Mouse (Mus musculus): Measurements from ENCODE around the gene Armcx3. TPM values are rescaled to one million over a fixed set of nuclear protein-coding genes. Genes with fewer than 3 reads are reported as not detected.

Gene Armcx3
- total and polyA plus RNA-seq, 3 experiments = 0.23 to 8.6 (median 1.2) TPM

- Histone ChIP-seq H3K4me2 (ENCODE audit: insufficient read depth, low read depth, poor library complexity, severe bottlenecking) (no peak overlapping the region), H3K27ac (ENCODE audit: insufficient read depth, low read depth) (no peak overlapping the region), H3K27me3 (replicated peaks) (no peaks in the 10 kb centered on the region), H3K9me3 (replicated peaks; ENCODE audit: low read length) (no peaks in the 10 kb centered on the region), H3K4me3 (replicated peaks in 1 of 3; ENCODE audit: low read depth in 2 of 3, low read length in 2 of 3, poor library complexity in 1 of 3) (no peak overlapping the region), H3K9ac (ENCODE audit: insufficient read depth, low read depth) (no peak overlapping the region), H3K4me1 (ENCODE audit: control insufficient read depth in 1 of 2, insufficient read depth in 2 of 2) (0 out of 4 replicates have a peak, but pooled peaks cover 0 to 3% of the 10 kb centered on the region in 2 experiments), H3K79me2 (replicated peaks; ENCODE audit: control insufficient read depth, extremely low read depth, insufficient read depth, poor library complexity, severe bottlenecking) (peaks cover 3% of the 10 kb centered on the region; the same call in 1 of the 2 replicates), H3K36me3 (replicated peaks in 1 of 2; ENCODE audit: control insufficient read depth in 1 of 2, insufficient read depth in 1 of 2, low read length in 1 of 2) (no peaks in the 10 kb centered on the region)
- in situ Hi-C loops (cut with MboI; ENCODE audit: low pct_ligation_motif_present, low pct_unique_long_range_greater_than_20kb, low sequenced_read_pairs) = no loop called here
- DNase-seq (ENCODE audit: extremely low read depth) = no peak
- dilution Hi-C loops (cut with MboI; ENCODE audit: extremely low pct_ligation_motif_present, extremely low pct_unique_long_range_greater_than_20kb, low sequenced_read_pairs) = no loop called here
- TF ChIP-seq JUND (conservative IDR thresholded peaks at IDR 0.05; ENCODE audit: low read depth, low read length) (peak; percentile 58), TCF12 (IDR thresholded peaks at IDR 0.05; ENCODE audit: low read depth, low read length) (no peak), ZMIZ1 (IDR thresholded peaks at IDR 0.05; ENCODE audit: low read depth, low read length) (no peak), GABPA (IDR thresholded peaks at IDR 0.05; ENCODE audit: insufficient replicate concordance, low read depth, low read length) (no peak), EP300 (IDR thresholded peaks at IDR 0.05; ENCODE audit: low read length) (peak; percentile 56; the same call in 1 of the 2 replicates)
Measured at GRCm38 (mm10) chrX:134751910-134752309, 4.5 kb upstream of the Armcx3 start.

GRCm38 (mm10) chrX:134752584-134752983 is 3.8 kb upstream of the Armcx3 start:
- Histone ChIP-seq H3K27me3 (replicated peaks) (no peaks in the 10 kb centered on the region), H3K4me2 (ENCODE audit: insufficient read depth, low read depth, poor library complexity, severe bottlenecking) (no peak overlapping the region), H3K4me1 (ENCODE audit: control insufficient read depth in 1 of 2, insufficient read depth in 2 of 2) (0 out of 4 replicates have a peak, but pooled peaks cover 1 to 3% of the 10 kb centered on the region in 2 experiments), H3K36me3 (replicated peaks in 1 of 2; ENCODE audit: control insufficient read depth in 1 of 2, insufficient read depth in 1 of 2, low read length in 1 of 2) (no peaks in the 10 kb centered on the region), H3K9ac (ENCODE audit: insufficient read depth, low read depth) (no peak overlapping the region), H3K9me3 (replicated peaks; ENCODE audit: low read length) (no peaks in the 10 kb centered on the region), H3K4me3 (replicated peaks in 1 of 3; ENCODE audit: low read depth in 2 of 3, low read length in 2 of 3, poor library complexity in 1 of 3) (no peak overlapping the region), H3K79me2 (replicated peaks; ENCODE audit: control insufficient read depth, extremely low read depth, insufficient read depth, poor library complexity, severe bottlenecking) (peaks cover 3% of the 10 kb centered on the region; the same call in 1 of the 2 replicates), H3K27ac (ENCODE audit: insufficient read depth, low read depth) (no peak overlapping the region)
- no peak for TF ChIP-seq RAD21 (IDR thresholded peaks at IDR 0.05; ENCODE audit: low read depth, low read length)
- TF ChIP-seq POLR2A (IDR thresholded peaks at IDR 0.05; ENCODE audit: low read depth, low read length) = no peak
- TF ChIP-seq MXI1 (IDR thresholded peaks at IDR 0.05; ENCODE audit: low read depth, low read length) = no peak
- no peak for TF ChIP-seq SMC3 (IDR thresholded peaks at IDR 0.05; ENCODE audit: low read depth, low read length)
- TF ChIP-seq MEF2A (IDR thresholded peaks at IDR 0.05; ENCODE audit: borderline replicate concordance, low read depth, low read length) = peak; percentile 36; the same call in 1 of the 2 replicates
- no peak for TF ChIP-seq USF2 (conservative IDR thresholded peaks at IDR 0.05; ENCODE audit: low read depth, low read length)
- no peak for TF ChIP-seq BHLHE40 (IDR thresholded peaks at IDR 0.05; ENCODE audit: low read depth, low read length)
- TF ChIP-seq ZC3H11A (IDR thresholded peaks at IDR 0.05; ENCODE audit: low read depth, low read length) = no peak
- no peak for DNase-seq (ENCODE audit: extremely low read depth)
- in situ Hi-C loops (cut with MboI; ENCODE audit: low pct_ligation_motif_present, low pct_unique_long_range_greater_than_20kb, low sequenced_read_pairs) (no loop called here), dilution Hi-C loops (cut with MboI; ENCODE audit: extremely low pct_ligation_motif_present, extremely low pct_unique_long_range_greater_than_20kb, low sequenced_read_pairs) (no loop called here)
